Mouse (Mus musculus): ENCODE results near the gene Mogat1. TPM values are rescaled to one million over a fixed set of nuclear protein-coding genes. Genes with fewer than 3 reads are reported as not detected.

Mogat1 gene
- polyA plus RNA-seq, 1 experiment from 2014 or later, result not detected

DNA sequence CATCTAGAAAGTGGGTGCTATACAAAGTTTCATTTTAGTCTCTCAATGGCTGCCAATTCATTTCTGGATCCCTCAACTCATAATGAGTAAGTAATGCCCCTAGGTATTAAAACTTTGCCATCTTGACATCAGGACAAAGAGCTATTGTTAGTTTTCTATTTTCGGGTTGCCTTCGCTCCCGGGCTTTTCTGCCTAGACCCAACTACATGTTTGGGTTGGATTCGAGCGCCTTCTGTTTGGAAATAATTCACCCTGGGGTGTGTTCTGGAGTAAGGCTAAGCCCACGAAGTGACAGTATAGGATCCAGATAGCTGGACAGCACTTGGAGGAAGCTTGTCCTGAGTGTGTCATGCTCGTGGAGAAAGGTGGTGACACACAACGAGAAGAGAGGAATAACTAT lies 2.0 kb downstream of the Mogat1 start:
- Histone ChIP-seq H3K36me3 (no peaks in the 10 kb centered on the region), H3K27me3 (peaks cover 13% of the 10 kb centered on the region), H3K27ac (no peak overlapping the region), H3K4me3 (replicated peaks) (no peak overlapping the region), H3K9ac (no peak overlapping the region), H3K4me1 (replicated peaks) (0 out of 2 replicates have a peak, but pooled peaks cover 2% of the 10 kb centered on the region), H3K4me2 (no peak overlapping the region), H3K9me3 (replicated peaks) (no peaks in the 10 kb centered on the region)
- 53% methylated on average over 8 of the region's 8 CpGs for WGBS (ENCODE audit: insufficient replicate concordance)
- ATAC-seq (ENCODE audit: low read depth), result no peak
- no peak for DNase-seq

DNA sequence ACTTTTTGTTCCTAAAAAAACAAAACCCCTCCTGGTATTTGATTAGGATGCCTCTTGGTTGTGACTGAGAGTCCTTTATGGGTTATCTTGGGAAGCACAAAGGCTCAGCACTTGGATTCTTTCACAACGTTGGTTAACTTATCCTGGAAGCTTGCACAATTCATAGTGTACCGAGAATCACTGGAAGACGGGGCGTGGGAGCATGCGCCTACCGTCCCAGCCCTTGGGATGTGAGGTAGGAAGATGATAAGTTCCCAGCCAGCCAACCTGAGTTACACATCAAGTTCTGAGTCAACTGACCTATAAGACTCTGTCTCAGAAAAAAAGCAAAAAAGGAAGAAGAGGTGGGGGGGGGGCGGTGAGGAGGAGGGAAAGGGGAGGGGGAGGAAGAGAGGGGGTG lies 8.1 kb downstream of the Mogat1 start:
- DNase-seq (no peak), ATAC-seq (ENCODE audit: low read depth) (no peak)
- Histone ChIP-seq H3K4me2 (no peak overlapping the region), H3K9ac (no peak overlapping the region), H3K4me3 (replicated peaks) (no peak overlapping the region), H3K27ac (no peak overlapping the region), H3K9me3 (replicated peaks) (no peaks in the 10 kb centered on the region), H3K36me3 (no peaks in the 10 kb centered on the region), H3K27me3 (no peaks in the 10 kb centered on the region), H3K4me1 (replicated peaks) (no peaks in the 10 kb centered on the region)
- WGBS (ENCODE audit: insufficient replicate concordance), result 75% methylated on average over 7 of the region's 7 CpGs

DNA sequence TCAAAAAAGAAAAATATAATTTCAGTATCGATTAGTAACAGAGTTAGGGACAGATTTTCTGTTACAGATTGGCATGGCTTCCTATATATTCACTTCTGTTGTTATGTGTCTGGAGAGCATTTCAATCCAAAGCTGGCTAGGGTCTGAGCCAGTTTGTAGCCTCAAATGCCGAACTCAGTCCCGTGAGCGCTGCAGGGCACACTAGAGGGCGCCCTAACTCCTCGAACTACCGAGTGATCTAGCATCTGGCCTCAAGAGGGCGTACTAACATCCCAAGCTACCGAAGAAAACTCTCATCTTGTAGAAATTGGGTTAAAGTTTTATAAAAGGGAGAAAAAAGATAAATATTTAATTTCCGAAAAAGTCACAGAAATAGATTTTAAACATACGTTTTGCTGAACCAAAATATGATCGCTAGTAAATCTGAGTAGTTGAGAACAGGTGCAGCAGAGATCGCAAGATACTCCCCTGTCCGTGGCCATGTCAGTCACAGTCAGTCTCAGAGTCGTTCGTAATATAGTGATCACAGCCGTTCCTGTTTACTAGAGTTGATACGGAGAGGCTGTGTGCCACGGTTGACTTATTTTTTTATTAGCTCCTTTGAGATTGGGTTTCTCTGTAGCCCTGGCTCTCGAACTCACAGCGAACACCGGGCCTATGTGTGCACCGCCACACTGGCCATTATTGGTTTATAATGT lies 14.5 kb downstream of the Mogat1 start:
- DNase-seq, result no peak
- H3K9ac ChIP-seq, result no peak overlapping the region
- 47% methylated on average over 23 of the region's 23 CpGs for WGBS (ENCODE audit: insufficient replicate concordance)
- no peaks in the 10 kb centered on the region for H3K36me3 ChIP-seq
- no peak overlapping the region for H3K27ac ChIP-seq
- H3K4me1 ChIP-seq (replicated peaks), result no peaks in the 10 kb centered on the region
- no peak for ATAC-seq (ENCODE audit: low read depth)
- no peak overlapping the region for H3K4me3 ChIP-seq (replicated peaks)
- H3K27me3 ChIP-seq, result no peaks in the 10 kb centered on the region
- H3K4me2 ChIP-seq, result no peak overlapping the region
- H3K9me3 ChIP-seq (replicated peaks), result no peaks in the 10 kb centered on the region

DNA sequence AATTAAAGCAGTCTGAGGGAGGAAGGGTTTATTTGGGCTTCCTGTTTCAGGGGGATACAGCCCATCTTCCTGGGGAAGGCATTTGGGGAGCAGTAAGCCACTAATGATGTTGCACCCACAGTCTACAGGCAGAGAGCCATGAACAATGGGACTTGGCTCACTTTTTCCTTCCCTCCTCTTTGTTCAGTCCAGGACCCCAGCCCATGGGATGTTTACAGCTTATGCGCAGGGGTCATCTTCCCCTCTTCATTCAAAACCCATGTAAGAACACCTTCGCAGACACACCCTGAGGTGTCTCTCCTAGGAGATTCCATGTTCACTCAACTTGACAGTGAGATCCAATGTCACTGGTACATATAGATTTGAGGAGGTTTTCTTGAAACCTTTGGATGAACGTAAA lies 17.6 kb downstream of the Mogat1 start:
- no peaks in the 10 kb centered on the region for H3K36me3 ChIP-seq
- no peaks in the 10 kb centered on the region for H3K9me3 ChIP-seq (replicated peaks)
- DNase-seq (no peak), ATAC-seq (ENCODE audit: low read depth) (no peak)
- H3K4me1 ChIP-seq (replicated peaks), result no peaks in the 10 kb centered on the region
- H3K4me2 ChIP-seq, result no peak overlapping the region
- no peak overlapping the region for H3K4me3 ChIP-seq (replicated peaks)
- H3K27me3 ChIP-seq, result no peaks in the 10 kb centered on the region
- no peak overlapping the region for H3K27ac ChIP-seq
- H3K9ac ChIP-seq, result no peak overlapping the region
- WGBS (ENCODE audit: insufficient replicate concordance), result 76% methylated on average over 3 of the region's 3 CpGs

DNA sequence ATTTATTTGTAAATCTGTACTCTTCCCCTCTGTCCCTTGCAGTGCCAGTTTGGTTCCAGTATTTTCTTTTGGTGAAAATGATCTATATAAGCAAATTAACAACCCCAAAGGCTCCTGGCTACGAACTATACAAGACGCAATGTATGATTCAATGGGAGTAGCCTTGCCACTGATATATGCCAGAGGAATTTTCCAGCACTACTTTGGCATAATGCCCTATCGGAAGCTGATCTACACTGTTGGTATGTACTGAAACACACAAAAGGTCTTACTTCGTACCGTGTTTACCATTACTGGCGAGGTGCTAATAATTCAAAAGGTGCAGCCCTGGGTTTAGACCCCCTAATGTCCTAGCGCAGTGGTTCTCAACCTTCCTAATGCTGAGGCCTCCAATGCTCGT lies 18.2 kb downstream of the Mogat1 start:
- WGBS (ENCODE audit: insufficient replicate concordance), result 71% methylated on average over 8 of the region's 8 CpGs
- Histone ChIP-seq H3K4me2 (no peak overlapping the region), H3K36me3 (no peaks in the 10 kb centered on the region), H3K9me3 (replicated peaks) (no peaks in the 10 kb centered on the region), H3K4me1 (replicated peaks) (0 out of 2 replicates have a peak, but pooled peaks cover 4% of the 10 kb centered on the region), H3K4me3 (replicated peaks) (no peak overlapping the region), H3K27me3 (no peaks in the 10 kb centered on the region), H3K9ac (no peak overlapping the region), H3K27ac (no peak overlapping the region)
- no peak for DNase-seq
- ATAC-seq (ENCODE audit: low read depth), result no peak

DNA sequence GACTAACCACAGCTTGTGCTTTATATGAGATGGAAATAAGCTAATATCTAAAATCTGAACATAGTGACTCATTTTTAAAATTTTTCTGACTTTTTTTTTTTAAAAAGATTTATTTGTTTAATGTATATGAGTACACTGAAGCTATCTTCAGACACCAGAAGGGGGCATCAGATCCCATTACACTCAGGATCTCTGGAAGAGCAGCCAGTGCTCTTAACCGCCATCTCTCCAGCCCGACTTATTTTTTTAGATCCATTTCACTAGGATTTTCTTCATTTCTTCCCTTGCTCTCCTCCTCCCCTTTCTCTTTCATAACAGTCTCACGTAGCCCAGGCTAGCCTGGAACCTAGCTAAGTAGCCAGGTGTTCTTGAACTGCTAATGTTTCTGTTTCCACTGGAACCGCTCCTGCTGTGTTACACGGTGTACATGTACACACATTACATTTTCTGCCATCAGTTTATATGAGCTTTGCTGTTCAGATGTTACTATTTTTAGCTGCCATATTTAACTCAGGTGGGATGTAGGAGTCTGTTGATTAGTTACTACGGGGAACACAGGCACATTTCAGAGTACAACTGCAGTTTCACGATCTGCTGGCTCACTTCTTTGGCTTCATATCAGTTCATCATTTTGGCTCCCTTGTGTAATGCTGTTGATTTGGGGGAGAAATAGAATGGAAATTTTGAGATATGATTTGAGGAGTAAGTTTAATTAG lies 19.9 kb downstream of the Mogat1 start:
- ATAC-seq (ENCODE audit: low read depth) (no peak), DNase-seq (no peak)
- no peaks in the 10 kb centered on the region for H3K9me3 ChIP-seq (replicated peaks)
- H3K27ac ChIP-seq, result no peak overlapping the region
- no peak overlapping the region for H3K9ac ChIP-seq
- H3K36me3 ChIP-seq, result no peaks in the 10 kb centered on the region
- H3K4me3 ChIP-seq (replicated peaks), result no peak overlapping the region
- H3K4me1 ChIP-seq (replicated peaks), result peaks cover 18% of the 10 kb centered on the region
- 63% methylated on average over 7 of the region's 7 CpGs for WGBS (ENCODE audit: insufficient replicate concordance)
- H3K27me3 ChIP-seq, result no peaks in the 10 kb centered on the region
- H3K4me2 ChIP-seq, result no peak overlapping the region

DNA sequence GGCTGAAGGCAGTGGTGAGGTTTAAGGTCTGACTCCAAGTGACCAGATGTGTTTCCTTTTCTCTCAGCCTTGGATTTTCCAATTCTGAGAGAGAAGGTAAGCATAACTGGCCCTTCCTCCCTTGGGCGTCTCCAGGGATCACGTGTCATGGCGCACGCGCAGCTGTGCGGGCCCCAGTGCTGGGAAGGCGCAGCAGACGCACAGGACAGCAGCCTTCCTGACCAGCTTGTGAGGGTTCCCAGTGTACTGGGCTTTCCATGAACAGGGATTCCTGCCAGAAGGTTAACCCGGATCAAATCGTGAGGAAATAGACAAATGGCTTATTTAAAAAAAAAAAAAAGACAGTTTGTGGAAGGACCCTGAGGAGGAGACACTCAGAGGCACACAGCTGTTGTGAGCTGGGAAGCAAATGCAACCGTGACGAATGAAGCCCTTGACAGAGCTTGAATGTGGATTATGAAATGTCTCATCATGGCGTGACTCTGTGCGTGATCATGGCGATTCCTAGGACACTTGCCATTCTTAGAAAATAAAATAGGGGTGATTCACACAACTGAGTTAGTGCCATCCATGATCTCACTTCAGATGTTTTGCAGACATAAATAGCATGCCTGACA lies 21.5 kb downstream of the Mogat1 start:
- H3K4me3 ChIP-seq (replicated peaks), result no peak overlapping the region
- WGBS (ENCODE audit: insufficient replicate concordance), result 77% methylated on average over 15 of the region's 15 CpGs
- H3K4me2 ChIP-seq, result no peak overlapping the region
- DNase-seq (no peak), ATAC-seq (ENCODE audit: low read depth) (no peak)
- no peak overlapping the region for H3K27ac ChIP-seq
- H3K27me3 ChIP-seq, result no peaks in the 10 kb centered on the region
- H3K36me3 ChIP-seq, result no peaks in the 10 kb centered on the region
- H3K9me3 ChIP-seq (replicated peaks), result no peaks in the 10 kb centered on the region
- peaks cover 23% of the 10 kb centered on the region for H3K4me1 ChIP-seq (replicated peaks)
- H3K9ac ChIP-seq, result no peak overlapping the region

DNA sequence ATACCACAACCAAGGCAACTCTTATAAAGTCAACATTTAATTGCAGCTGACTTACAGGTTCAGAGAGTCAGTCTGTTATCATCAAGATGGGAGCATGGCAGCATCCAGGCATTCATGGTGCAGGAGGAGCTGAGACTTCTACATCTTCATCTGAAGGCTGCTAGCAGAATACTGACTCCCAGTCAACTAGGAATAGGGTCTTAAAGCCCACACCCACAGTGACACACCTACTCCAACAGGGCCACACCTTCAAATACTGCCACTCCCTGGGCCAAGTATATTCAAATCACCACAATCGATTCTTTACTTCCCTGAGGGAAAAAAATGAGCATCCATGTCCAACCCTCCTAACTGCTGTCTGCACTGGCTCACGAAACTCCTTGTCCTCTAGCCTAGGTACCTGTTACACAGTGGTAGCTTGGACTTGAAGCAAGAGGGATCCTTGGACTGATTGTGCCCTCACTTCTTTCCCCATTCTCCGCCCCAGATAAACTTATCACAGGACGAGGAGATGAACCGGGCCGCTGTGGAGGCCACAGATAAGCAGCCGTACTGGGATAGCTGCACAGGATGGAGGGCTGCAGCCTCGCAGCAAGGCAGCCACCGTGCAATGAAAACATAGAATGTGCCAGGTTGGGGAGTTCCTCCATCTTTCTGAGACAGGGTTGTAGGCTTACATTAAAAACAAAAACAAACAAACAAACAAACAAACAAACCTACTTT lies 23.8 kb downstream of the Mogat1 start:
- no peak overlapping the region for H3K27ac ChIP-seq

DNA sequence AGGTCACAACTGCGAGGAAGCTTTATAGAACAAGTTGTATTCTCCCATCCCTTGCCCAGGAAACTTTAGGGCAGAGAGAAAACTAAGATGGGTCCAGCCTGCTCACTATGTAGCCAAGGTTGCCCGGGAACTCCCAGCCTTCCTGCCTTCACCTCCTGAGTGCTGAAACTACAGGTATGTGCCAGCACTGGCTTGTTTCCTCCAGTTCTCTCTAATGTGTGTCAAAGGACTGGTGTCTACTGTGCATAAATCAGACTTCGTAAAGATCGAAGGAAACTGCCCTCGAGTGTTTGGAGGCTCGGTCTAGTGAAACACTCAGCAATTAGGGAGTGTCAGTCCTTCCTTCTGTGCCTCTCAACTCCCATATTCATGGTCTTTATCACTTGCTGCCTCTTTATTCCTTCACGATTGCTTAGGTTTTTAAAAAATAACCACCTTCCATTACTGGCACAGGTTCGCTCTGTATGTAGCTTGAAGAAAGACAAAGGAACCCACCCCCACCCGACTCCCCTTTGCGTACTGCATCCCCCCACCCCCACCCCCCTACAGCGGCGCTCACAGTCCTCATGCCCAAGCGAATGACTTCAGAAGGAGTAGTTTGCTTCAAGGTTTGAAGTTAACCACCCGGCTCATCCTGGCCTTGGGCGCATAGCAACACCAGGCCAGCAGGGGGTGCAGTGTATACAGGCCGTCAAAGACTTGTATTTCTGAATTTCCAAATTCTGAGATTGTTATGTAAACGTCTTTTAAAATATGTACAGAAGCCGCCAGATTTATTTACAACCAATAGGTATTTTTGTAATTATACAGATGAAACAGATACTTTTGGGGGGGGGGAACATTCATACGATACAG lies 25.7 kb downstream of the Mogat1 start:
- H3K9ac ChIP-seq, result no peak overlapping the region
- H3K4me2 ChIP-seq, result peak overlapping the region; percentile 62
- H3K9me3 ChIP-seq (replicated peaks), result no peaks in the 10 kb centered on the region
- peaks cover 28% of the 10 kb centered on the region for H3K4me1 ChIP-seq (replicated peaks)
- H3K27me3 ChIP-seq, result no peaks in the 10 kb centered on the region
- H3K36me3 ChIP-seq, result no peaks in the 10 kb centered on the region
- 33% methylated on average over 19 of the region's 19 CpGs for WGBS (ENCODE audit: insufficient replicate concordance)
- no peak overlapping the region for H3K4me3 ChIP-seq (replicated peaks)
- ATAC-seq (ENCODE audit: low read depth) (no peak), DNase-seq (peak; percentile 17)
- no peak overlapping the region for H3K27ac ChIP-seq

More for the DNA sequence above, 23.8 kb downstream of the Mogat1 start:
- peaks cover 28% of the 10 kb centered on the region for H3K4me1 ChIP-seq (replicated peaks)
- ATAC-seq (ENCODE audit: low read depth), result peak; percentile 90
- no peaks in the 10 kb centered on the region for H3K36me3 ChIP-seq
- H3K9me3 ChIP-seq (replicated peaks), result no peaks in the 10 kb centered on the region
- no peaks in the 10 kb centered on the region for H3K27me3 ChIP-seq
- DNase-seq, result peak; percentile 33
- no peak overlapping the region for H3K9ac ChIP-seq
- no peak overlapping the region for H3K4me3 ChIP-seq (replicated peaks)
- 39% methylated on average over 9 of the region's 9 CpGs for WGBS (ENCODE audit: insufficient replicate concordance)
- H3K4me2 ChIP-seq, result no peak overlapping the region

DNA sequence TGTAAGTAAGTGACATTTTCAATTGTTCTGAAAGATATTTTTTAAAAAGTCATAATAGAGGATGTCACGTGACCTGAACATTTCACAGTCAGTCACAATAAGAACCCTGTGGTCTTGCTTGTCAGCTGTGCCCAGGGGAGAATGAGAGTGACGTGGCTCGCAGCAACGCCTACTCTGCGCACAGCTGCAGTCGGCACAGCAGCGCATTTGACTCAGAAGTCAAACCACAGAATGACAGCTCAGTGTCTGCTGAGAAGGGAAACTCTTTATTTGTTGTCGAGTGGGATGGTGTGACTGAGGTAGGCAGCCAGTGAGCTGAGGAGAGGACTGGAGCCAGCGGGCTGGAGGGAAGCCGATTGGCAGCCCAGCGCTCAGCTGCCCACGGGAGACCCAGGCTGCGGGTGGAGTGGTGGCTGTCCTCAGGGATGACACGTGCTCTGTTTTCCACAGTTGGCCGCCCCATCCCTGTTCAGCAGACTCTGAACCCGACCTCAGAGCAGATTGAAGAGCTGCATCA lies 26.8 kb downstream of the Mogat1 start:
- H3K4me1 ChIP-seq (replicated peaks), result peaks cover 28% of the 10 kb centered on the region
- 14% methylated on average over 16 of the region's 16 CpGs for WGBS (ENCODE audit: insufficient replicate concordance)
- peak overlapping the region; percentile 36 for H3K4me3 ChIP-seq (replicated peaks)
- H3K36me3 ChIP-seq, result no peaks in the 10 kb centered on the region
- no peaks in the 10 kb centered on the region for H3K9me3 ChIP-seq (replicated peaks)
- DNase-seq (peak; percentile 8), ATAC-seq (ENCODE audit: low read depth) (peak; percentile 67)
- peak overlapping the region; percentile 34; the same call in 1 of the 2 replicates for H3K9ac ChIP-seq
- H3K27me3 ChIP-seq, result no peaks in the 10 kb centered on the region
- no peak overlapping the region for H3K27ac ChIP-seq
- H3K4me2 ChIP-seq, result peak overlapping the region; percentile 62

All from liver, embryonic 13.5 days (tissue).